Mouse (Mus musculus) layer of hippocampus, adult 18-20 months (tissue): Measurements from ENCODE around the gene Krtap28-13. TPM values are rescaled to one million over a fixed set of nuclear protein-coding genes. Genes with fewer than 3 reads are reported as not detected.

Source experiments
- DNase-seq, 2 experiments: peaks; one replicate each; pipeline ENCODE4 v3.0.0; 2022; ENCODE audit warnings: low spot score in 2 of 2
- long read RNA-seq: library from polyadenylated mRNA; stranded (forward); transcript quantifications from one replicate; pipeline ENCODE4 v2.0.0, GENCODE M21; 2021
- total RNA-seq, 2 experiments: library from RNA; stranded (reverse); gene quantifications; 2 replicates each; pipeline ENCODE4 v1.2.3; 2021

The Krtap28-13 gene
- total RNA-seq: not detected
- long read RNA-seq: 0 reads

DNA sequence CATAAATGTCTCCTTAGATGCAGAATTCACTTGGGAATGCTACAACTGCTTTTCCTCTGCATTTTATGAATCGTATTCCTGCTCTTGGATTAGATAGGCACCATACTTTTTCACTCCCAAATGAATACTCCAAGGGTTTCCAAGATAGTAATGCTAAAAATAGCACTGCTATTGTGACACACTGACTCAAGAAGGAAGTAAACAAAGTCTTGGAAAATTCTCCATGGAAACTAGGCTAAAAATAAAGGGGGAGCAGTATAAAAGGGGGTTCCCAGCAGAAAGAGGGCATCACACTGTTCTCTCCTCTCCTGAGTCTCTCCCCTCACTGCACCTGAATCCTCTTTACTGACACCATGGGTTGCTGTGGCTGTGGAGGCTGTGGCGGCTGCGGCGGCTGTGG lies at the start of gene Krtap28-13:
TSS of gene Krtap28-13 (plus strand) at position 288 of the 400 bp plus-strand sequence.
- no peak for DNase-seq

DNA sequence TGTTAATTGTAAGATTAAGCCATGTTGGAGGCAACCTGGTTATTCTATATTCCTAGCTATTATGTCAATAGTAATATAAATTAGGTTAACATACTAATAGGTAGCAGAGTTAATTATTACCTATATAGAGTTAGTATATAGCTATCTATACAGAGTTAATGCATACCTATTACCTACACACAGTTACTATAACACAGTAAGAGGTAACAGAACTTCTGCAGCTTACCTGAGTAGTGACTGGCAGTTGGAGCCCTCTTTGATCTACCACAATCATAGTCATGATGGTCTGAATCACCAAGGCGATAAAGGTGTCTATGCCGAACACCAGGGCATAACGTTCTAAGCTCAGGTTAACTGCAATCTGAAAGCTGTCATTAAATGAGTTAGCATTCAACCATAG lies 46.3 kb upstream of the Krtap28-13 start:
- no peak for DNase-seq

DNA sequence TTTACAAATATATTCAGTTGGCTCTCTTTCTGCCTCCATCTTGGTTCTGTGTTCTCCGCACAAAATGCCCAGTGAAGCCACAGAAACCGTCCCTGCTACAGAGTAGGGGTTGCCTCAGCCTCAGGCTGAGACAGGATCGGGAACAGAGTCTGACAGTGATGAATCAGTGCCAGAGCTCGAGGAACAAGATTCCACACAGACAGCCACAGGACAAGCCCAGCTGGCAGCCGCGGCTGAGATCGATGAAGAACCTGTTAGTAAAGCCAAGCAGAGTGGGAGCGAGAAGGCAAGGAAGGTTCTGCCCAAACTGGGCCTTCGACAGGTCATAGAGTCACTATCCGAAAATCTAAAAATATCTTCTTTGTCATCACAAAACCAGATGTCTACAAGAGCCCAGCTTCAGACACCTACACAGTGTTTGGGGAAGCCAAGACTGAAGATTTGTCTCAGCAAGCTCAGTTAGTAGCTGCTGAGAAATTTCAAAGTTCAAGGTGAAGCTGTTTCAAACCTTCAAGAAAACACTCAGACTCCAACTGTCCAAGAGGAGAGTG lies 45.3 kb upstream of the Krtap28-13 start:
- DNase-seq: no peak

DNA sequence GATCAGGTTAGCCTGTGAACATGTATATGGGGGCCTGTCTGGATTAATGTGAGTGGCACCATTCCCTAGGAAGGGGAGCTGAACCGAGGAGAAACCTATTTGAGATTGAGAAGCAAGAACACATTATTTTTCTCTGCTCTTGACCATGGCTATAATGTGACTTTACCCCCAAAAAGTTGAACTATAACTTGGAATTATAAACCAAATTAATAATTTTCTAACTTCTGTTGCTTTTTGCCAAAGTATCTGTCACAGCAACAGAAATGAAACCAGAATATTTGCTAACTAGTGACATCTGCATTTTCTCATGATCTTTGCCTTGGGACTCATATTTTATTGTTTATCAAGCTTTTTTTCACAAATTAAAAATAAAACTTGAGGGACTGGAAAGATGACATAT lies 44.2 kb upstream of the Krtap28-13 start:
- DNase-seq: no peak

DNA sequence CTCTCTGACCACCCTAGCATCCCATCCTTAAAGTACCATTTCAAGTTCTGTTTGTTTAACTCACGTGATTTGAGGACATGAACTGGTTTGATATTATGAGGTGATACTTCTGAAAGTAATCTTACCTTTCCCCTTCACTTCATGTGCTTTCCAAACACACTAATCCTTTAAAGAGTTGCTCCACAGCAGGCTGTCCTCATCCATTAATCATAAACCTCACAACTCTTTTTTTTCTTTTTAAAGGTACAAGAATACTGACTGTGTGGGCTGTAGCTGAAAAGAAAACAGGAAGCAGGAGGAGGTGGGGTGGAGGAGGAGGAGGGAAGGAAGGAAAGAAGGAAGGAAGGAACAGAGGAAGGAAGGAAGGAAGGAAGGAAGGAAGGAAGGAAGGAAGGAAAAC lies 28.8 kb upstream of the Krtap28-13 start:
- no peak for DNase-seq

DNA sequence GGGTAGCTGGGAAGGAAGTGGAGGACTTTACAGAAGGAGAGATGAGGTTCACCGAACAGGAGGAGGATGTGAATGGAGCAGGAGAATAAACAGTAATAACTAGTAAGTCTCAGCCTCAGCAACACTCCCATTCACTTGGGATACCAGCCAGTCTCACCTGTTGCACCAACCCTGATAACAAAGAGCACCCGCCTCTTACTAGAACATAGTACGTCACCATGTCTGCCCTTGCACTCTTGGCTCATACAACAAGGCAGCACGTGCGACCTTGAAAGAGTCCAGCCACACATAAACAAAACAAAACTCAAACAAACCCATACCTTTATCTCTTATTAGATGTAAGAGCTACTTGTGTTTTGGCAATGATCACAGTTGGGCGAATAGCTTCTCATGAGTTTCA lies 28.2 kb upstream of the Krtap28-13 start:
- no peak for DNase-seq

DNA sequence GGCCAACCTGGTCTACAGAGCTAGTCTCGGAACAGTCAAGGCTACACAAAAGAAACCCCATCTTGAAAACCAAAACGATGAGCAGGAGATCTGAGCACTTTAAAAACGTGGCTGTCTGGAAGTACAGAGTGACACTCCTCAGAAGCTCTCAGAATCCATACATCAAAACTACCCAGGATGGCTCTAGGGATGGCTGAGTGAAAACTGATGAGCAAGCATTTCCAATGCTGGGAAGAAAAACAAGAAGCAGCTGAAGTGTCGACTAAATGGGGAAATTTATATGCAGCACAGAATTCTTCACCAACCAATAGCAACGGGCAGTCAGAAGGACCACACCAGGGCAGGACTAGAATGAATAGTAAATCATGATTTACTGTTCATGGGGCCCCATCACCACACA lies 26.2 kb upstream of the Krtap28-13 start:
- DNase-seq: no peak

DNA sequence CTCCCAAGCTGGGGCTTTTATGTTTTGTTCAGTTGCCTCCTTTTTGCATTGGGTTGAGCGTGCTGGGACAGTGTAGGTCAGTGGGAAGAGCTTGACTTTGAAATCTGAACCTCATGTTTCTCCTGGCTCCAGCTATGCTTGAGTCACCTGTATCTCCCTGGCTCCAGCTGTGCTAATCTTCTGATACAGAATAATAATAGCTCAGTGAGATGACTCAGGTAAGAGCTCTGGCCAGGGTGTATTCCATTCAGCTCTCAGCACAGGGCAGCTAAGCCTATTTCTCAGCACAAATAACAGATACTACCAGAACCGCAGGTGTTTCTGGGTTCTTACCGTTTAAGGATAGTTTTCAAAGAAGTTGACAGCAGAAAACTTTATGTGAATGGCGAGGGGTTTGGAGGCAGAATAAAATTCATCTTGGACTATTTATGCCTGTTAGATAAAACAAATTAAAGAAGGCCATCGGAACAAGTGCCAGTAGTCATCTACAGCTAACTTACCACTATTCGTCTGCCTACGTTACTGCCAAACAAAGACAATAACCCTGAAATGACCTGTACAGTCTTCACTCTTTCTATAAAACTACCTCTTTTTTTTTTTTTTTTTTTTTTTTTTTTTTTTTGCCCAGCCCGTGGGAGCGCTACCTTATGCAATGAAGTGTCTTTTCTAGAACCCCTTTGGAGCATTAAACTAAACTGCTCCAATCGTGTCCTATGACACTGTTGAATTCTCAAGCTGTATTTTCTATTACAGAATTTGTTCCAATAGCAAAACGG lies 23.6 kb upstream of the Krtap28-13 start:
- no peak for DNase-seq

DNA sequence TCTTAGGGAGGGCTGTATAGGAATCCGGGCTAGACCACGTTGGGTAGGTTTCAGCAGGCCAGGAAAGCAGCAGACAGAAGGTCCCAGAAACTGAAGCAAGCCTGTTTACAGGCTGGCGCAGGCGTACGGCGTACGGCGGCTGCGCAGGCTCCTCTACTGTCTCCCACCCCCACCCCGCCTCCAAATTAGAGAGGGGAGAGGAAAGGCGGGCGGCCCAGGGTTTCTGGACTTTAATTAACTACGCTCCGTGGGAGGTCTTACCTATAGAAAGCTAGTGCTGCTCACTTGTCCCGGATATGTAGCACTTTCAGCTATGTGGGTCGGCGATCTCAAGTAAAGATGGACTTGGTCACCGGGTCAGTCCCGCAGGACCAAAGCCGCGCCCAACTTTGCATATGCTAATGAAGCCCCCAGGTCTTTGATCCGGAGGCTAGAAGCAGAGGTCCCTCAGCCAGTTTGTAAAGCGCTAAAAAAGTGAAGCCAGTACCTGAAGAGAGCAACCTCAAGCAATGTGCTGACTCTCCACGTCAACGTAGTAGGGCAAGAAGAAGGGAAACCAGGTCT lies 22.5 kb upstream of the Krtap28-13 start, which contains the start of gene Slc19a3:
TSS of gene Slc19a3 (minus strand) at position 340 of the 564 bp plus-strand sequence.
- peak; percentile 28 to 63 for DNase-seq

DNA sequence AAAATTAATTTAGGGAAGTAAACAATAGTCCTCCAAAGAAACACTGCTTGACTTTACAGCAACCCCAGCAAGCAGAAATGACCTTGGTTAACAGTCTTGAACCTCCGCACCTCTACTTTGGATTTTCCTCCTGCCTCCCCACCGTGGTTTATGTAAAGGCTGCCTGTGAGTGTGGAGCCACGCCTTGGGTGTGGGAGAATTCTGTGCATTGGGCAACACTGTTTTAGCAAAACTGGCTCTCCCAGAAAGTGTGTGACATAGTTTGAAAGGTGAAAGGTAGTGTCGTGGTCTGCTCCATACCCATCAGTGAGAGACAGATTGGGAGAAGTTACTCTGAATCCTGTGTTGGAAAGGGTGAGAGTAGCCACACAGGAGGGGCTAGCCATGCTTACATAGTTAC lies 21.6 kb upstream of the Krtap28-13 start:
- no peak for DNase-seq

DNA sequence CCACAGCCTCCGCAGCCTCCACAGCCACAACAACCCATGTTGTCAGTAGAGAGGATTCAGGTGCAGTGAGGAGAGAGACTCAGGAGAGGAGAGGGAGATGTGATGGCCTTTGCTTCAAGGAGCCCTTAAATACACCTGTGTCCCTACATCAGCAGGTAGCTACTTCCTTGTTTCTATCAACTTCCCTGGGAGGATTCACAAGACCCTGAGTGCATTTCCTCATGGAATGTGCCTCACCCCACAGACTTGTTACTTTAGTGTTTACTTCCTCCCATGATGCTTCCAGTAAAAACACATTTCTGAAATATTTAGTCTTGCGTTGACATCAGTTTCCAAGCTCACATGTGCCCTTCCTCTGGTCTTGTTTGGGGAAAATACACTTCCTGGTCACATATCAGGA lies 18.4 kb upstream of the Krtap28-13 start, which contains the start of gene Krtap28-10:
TSS of gene Krtap28-10 (minus strand) at position 101 of the 400 bp plus-strand sequence.
- no peak for DNase-seq

DNA sequence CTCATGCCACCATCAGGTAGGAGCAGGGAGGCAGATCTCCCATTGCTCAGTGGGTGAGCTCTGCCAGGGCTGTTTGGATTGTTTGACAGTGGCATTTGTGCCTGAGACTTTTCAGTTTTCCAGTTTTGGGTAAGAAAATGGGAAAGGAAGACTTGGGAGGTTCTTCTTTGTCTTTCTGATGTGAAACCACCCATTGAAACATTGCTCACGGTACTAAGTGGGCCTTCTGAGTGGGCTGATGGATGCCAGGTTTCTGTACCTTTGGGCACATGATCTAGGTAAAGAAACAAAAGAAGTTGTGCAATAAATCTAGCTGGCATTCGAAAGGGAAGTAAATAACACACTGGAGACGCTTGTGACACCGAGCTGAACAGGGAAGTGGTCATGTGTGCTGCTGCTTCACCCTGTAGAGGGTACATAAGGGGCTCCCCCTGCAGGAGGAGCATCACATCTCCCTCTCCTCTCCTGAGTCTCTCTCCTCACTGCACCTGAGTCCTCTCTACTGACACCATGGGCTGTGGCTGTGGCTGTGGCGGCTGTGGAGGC lies 15.8 kb upstream of the Krtap28-13 start, which contains the start of gene Gm47969:
TSS of gene Gm47969 (plus strand) at position 51 of the 546 bp plus-strand sequence.
- DNase-seq: no peak

DNA sequence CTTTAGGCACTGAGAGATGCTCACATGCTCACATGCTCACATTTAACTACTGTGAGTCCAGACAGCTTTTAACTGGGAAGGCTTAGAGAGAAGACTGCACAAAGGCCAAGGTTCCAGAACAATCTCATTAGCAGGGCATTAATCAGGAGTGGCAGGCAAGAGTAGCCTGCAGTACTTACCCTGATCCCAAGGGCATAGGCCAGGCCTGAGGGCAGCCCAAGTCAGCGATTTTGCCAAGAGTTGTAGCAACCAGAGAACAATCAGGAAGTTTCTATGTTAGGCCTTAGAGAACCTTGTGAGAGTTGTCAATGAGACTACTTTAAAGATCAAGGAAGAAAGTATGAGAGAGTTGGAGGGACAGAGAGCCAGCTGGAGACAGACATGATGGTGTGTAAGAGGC lies 2.2 kb upstream of the Krtap28-13 start:
- no peak for DNase-seq

DNA sequence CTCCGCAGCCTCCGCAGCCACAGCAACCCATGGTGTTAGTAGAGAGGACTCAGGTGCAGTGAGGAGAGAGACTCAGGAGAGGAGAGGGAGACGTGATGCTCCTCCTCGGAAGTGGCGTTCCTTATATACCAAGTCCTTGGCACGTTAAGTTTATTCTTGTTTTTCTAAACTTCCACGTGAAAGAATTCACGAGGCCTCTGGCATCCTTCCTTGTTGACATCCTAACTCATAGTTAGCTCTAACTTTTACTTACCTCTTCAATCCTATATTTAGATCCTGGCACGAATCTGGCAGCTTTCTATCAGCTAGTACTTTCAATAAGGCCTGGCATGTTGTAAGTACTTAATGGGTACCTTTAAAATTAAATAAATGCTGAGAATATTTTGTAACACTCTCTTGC lies 1.5 kb upstream of the Krtap28-13 start, which contains the start of gene A030005K14Rik:
TSS of gene A030005K14Rik (minus strand) at position 101 of the 400 bp plus-strand sequence.
- DNase-seq: no peak

DNA sequence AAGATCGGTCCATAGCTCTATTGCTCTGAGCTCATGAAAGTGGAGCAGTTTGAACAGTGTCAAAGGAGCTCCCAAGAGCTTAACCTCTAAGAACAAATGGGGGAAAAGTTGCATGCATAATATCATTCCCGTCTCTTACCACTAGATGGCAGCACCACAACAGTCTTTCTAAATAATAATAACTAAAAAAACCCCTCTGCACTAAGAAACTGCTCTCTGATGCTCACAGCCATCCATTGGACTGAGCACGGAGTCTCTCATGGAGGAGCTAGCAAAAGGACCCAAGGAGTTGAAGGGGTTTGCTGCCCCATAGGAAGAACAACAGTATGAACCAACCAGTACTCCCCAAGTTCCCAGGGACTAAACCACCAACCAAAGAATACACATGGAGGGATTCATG lies 4.1 kb downstream of the Krtap28-13 start:
- peak in 1 of 2 experiments; percentile 35 for DNase-seq

DNA sequence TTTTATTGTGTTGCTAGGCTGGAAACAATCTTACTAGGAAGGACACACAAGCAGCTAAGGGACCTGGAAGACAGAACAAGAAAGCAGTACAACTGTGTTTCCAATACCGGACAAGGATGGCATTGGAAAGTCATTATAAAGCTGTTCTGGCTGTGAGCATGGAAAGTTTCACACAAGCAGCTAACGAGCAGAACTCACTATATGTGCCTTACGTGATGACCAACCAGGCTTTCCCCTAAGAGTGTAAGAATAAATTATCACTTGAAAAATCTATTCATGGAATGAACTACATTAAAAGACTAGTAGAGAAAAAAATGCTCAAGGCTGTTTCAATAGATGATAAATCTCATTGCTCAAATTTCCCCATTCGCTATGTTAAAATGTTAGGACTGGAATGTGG lies 5.8 kb downstream of the Krtap28-13 start:
- DNase-seq: no peak

DNA sequence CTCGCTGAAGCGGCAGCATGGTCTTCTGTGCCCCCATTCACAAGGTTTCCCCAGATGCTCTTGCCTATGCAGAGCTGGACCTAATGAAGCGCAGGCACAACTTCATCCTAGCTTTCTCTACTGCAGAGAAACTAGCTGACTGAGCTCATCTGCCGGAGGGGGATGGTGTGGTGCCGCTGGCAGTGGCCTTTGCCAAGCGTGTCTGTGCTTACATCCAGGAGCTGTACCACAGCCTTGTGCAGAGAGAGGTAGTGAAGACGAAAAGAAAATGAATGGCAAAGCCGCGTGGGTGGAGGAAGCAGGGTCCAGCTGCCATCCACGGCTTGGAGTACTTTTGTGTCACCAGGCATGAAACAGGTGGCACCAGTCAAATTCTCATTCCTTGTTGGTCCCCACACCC lies 6.5 kb downstream of the Krtap28-13 start:
- peak; percentile 7 to 9 for DNase-seq

DNA sequence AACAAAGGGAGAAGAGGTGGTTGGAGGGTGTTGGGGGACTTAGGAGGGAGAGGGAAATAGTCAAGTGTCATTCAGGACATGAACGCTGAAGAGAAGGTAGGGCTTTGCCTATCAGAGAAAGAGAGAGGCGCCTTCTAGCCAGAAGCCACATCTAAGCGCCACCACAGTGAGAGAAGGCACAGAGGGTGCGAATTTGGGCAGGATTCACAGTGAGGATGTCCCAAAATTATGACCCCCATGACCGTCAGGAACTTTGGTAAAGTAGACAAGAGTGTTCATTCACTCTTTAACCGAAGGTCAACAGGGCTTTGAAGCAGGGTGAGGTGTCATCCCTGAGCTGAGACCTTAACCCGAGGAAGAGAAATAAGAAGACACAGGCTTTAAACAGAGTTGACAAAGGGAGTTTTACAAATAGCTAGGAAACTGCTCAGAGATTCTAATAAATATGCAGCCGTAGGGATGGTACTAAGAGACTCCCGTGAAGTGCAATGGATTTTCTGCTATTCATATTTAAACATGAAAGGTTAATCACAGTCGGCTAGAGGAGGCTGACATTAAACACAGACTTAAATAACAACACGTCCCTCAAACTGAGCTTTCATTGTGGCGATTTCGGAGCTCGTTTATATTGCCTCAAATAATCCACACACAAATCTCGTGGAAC lies 14.9 kb downstream of the Krtap28-13 start:
- no peak for DNase-seq

DNA sequence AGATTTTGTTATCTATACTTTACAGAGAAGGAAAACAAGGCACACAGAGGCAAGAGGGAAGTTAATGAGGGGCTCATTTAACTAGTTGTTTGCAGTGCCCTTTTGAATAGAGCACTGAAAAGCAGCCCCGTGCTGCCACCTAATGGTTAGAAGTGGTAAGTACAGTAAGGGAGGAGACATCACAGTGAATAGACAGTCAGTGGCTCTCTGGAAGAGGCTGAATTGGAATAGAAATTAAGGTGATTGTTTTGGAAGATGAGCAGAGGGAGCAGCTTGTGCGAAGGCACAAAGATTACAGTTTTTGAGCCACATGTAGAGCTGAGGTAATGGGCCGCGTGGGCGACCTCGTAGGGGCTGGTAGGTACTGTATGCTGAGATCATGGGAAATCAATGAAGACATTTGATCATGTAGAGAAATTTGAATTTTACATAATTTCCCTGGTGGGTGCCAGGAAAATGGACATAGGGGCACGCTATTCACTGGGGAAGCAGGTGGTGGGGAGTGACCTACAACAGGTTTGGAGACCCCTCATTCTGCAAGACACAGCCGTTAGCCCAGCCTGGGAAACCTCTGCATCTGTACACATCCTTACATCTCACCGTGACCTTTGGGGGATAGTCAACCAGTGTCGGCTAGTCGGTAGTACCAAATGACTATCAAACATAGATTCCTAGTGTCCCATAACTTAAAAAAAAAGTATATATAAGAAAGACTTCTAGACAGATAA lies 15.6 kb downstream of the Krtap28-13 start:
- DNase-seq: peak; percentile 6 to 46

DNA sequence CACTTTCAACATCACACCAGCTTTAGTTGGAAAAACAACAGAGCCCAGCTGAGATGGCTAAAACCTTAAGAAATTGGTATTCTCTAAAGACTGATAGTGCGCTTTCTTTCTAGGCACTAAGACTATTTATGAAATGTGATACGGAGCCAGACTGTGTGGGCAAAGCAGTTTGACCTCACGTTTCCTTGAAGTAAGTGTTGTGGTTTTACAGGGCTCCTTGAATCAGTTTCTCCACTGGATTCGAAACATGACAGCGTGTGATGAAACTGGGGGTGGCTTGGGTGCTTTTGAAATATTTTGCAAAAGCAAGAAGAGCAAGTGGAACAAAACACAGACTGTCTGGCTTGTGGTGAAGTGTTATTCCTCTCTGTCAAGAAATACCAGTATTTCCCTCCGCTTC lies 16.3 kb downstream of the Krtap28-13 start:
- peak in 1 of 2 experiments; percentile 4 for DNase-seq

DNA sequence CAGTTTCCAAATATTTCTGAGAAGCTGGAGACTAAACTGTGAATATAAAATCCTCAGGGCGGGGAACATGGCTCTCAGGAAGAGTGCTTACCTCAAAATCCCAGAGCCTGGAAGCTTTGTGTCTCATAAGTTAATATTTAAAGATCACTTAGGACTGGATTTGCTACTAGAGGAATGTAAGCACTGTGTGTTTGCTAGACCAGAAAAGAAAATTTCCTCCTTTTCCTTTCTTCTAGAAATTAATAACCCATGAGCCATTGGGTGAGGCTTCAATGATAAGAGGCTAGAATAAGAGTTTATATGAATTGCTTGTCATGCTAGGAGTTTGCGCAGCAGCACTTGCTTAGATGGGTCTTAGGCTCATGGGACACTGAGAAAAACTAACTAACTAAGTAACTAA lies 24.1 kb downstream of the Krtap28-13 start:
- no peak for DNase-seq
